Mouse (Mus musculus) liver, embryonic 11.5 days (tissue): ENCODE results near the gene Gm4027. TPM values are rescaled to one million over a fixed set of nuclear protein-coding genes. Genes with fewer than 3 reads are reported as not detected.
"Not testable (repeated sequence)": the region's sequence is repeated elsewhere in the genome, so short reads cannot be mapped to it uniquely, and the experiment has no call there.

Experiments
- ATAC-seq: fragments of 200-750 bp; cut with Nextera tagmentation; replicated peaks from 2 replicates; pipeline ENCODE4 v1.8.0; 2017; ENCODE audit warnings: moderate number of reproducible peaks, mild to moderate bottlenecking, moderate TSS enrichment, moderate library complexity; ENCODE audit not compliant: low FRiP score
- DNase-seq: peaks from one replicate; pipeline ENCODE4 v3.0.0-alpha.2; 2017; ENCODE audit warnings: low spot score
- H3K27ac ChIP-seq: fragments of 300-500 bp; sonication (generic); 2 replicates; pipeline ENCODE4 v1.5.1; 2014; ENCODE audit warnings: mild to moderate bottlenecking, low read depth, low read length, control low read depth
- H3K27me3 ChIP-seq: fragments of 300-500 bp; sonication (generic); replicated peaks from 2 replicates; pipeline ENCODE4 v1.6.1; 2014; ENCODE audit warnings: low read length, mixed read lengths; ENCODE audit not compliant: control insufficient read depth, insufficient read depth
- H3K36me3 ChIP-seq: fragments of 300-500 bp; sonication (generic); 2 replicates; pipeline ENCODE4 v1.6.1; 2014; ENCODE audit warnings: mild to moderate bottlenecking, low read length, moderate library complexity, mixed read lengths; ENCODE audit not compliant: control insufficient read depth, insufficient read depth
- H3K4me1 ChIP-seq: fragments of 300-500 bp; sonication (generic); replicated peaks from 2 replicates; pipeline ENCODE4 v1.6.1; 2014; ENCODE audit warnings: low read length, mixed read lengths; ENCODE audit not compliant: control insufficient read depth, insufficient read depth
- H3K4me2 ChIP-seq: fragments of 300-500 bp; sonication (generic); 2 replicates; pipeline ENCODE4 v1.6.1; 2014; ENCODE audit warnings: mild to moderate bottlenecking, control low read depth, moderate library complexity
- H3K4me3 ChIP-seq: fragments of 300-500 bp; sonication (generic); 2 replicates; pipeline ENCODE4 v1.5.1; 2014; ENCODE audit warnings: low read depth, low read length, control low read depth
- H3K9ac ChIP-seq: fragments of 300-500 bp; sonication (generic); 2 replicates; pipeline ENCODE4 v1.6.1; 2014; ENCODE audit warnings: low read depth, low read length, control low read depth
- H3K9me3 ChIP-seq: fragments of 300-500 bp; sonication (generic); 2 replicates; pipeline ENCODE4 v1.6.1; 2016; ENCODE audit warnings: low read length, inconsistent platforms, mixed read lengths; ENCODE audit not compliant: control insufficient read depth
- WGBS: fragments of 180-500 bp; shearing (Covaris S2); extraction: QIAGEN DNeasy Blood & Tissue Kit; methylation state at CpG from one replicate; pipeline ENCODE4 v1.1.7; 2014; 5-methylcytosine and 5-hydroxymethylcytosine counted together
- polyA plus RNA-seq: library from polyadenylated mRNA; unstranded; fragments of >200 nt; fragmentation: Nextera tagmentation; extraction: Ambion mirVana; gene quantifications from 2 replicates; pipeline ENCODE4 v1.2.1, GENCODE M21; 2014

Gene Gm4027
- not detected in 2 replicates for polyA plus RNA-seq

DNA sequence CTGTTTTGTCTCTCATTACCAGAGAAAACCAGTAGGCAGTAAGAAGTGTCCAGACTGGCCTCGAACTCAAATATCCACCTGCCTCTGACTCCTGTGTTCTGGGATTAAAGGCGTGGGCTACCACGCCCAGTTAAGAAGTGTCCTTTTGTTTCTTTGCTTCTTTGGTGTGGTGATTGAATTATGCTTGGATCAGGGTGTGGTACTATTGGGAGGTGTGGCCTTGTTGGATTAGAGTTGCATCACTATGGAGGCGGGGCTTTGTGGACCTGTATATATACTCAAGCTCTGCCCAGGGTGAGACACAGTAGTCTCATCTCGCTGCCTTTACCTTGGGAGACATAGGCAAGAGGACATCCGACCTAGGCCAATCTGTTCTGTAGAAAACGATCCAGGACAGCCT lies at the start of gene Gm4027:
Gm4027 (plus strand) TSS at position 301 of the 400 bp plus-strand sequence.
- H3K9ac ChIP-seq, H3K9me3 ChIP-seq, DNase-seq, H3K4me1 ChIP-seq, H3K27ac ChIP-seq, H3K27me3 ChIP-seq, H3K36me3 ChIP-seq, ATAC-seq, H3K4me2 ChIP-seq, H3K4me3 ChIP-seq: not testable (repeated sequence)
- 86% methylated on average over 5 of the region's 7 CpGs for WGBS

- not testable (repeated sequence) for H3K4me2 ChIP-seq, H3K36me3 ChIP-seq, DNase-seq, H3K27me3 ChIP-seq, H3K27ac ChIP-seq, H3K4me1 ChIP-seq, H3K4me3 ChIP-seq, H3K9me3 ChIP-seq, H3K9ac ChIP-seq, ATAC-seq
- 5% methylated on average over 2 of the region's 2 CpGs for WGBS
Measured at GRCm38 (mm10) chr12:87601388-87601787, 17.3 kb upstream of the Gm4027 start.

GRCm38 (mm10) chr12:87602388-87602787 lies 16.3 kb upstream of the Gm4027 start, which contains the start of gene Oog1:
TSS of gene Oog1 (plus strand) at chr12:87602688.
- DNase-seq, H3K9me3 ChIP-seq, H3K4me1 ChIP-seq, H3K4me3 ChIP-seq, H3K9ac ChIP-seq, H3K27me3 ChIP-seq, H3K27ac ChIP-seq, H3K36me3 ChIP-seq, ATAC-seq, H3K4me2 ChIP-seq: not testable (repeated sequence)
- WGBS = 81% methylated on average over 1 of the region's 2 CpGs

DNA sequence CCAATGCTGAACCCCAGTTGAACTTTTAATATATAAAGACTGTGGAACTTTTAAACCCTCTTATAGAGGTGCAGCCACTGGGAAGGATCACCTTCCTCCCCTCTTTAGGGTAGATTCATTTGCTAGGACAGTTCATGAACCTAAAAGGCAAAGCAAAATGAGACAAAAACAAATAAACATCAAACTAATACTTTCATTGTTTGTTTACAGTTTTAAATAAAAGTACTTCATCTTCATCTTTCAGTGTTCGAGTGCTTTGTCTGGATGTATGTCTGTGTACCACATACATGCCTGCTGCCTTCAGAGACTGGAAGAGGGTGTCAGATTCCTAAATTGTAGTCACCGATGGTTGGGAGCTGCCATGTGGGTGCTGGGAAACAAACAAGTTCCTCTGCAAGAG lies 25.9 kb downstream of the Gm4027 start, which contains the start of gene Gm16381:
Gm16381 (minus strand) TSS at position 101 of the 400 bp plus-strand sequence.
- not testable (repeated sequence) for H3K36me3 ChIP-seq, H3K9me3 ChIP-seq, H3K27me3 ChIP-seq, H3K9ac ChIP-seq, H3K27ac ChIP-seq, H3K4me2 ChIP-seq, H3K4me1 ChIP-seq, ATAC-seq, H3K4me3 ChIP-seq, DNase-seq
- WGBS = 68% methylated on average over 1 of the region's 2 CpGs

- H3K27me3 ChIP-seq, H3K4me2 ChIP-seq, H3K27ac ChIP-seq, DNase-seq, H3K4me1 ChIP-seq, H3K9ac ChIP-seq, H3K36me3 ChIP-seq, H3K4me3 ChIP-seq, H3K9me3 ChIP-seq: not testable (repeated sequence)
- peak; percentile 71 for ATAC-seq
- 48% methylated on average over 1 of the region's 4 CpGs for WGBS
Measured at GRCm38 (mm10) chr12:87652916-87653703, 34.4 kb downstream of the Gm4027 start.

Other genes with a start within 250 kb of the Gm4027 start
- gene Sptlc2, start 230.5 kb upstream of the Gm4027 start, polyA plus RNA-seq = 56.9 and 63.2 TPM in 2 replicates
- 314 and 321 TPM in 2 replicates for gene Slirp, start 175.0 kb upstream of the Gm4027 start, polyA plus RNA-seq
- 56.5 and 64.9 TPM in 2 replicates for gene Alkbh1, start 174.9 kb upstream of the Gm4027 start, polyA plus RNA-seq
- gene Snw1, start 146.6 kb upstream of the Gm4027 start, polyA plus RNA-seq = 121 and 130 TPM in 2 replicates
- not detected in 2 replicates for gene Gm5788, start 124.1 kb upstream of the Gm4027 start, polyA plus RNA-seq
- not detected in 2 replicates for gene Gm8300, start 104.6 kb upstream of the Gm4027 start, polyA plus RNA-seq
- gene Oog1, start 16.2 kb upstream of the Gm4027 start, polyA plus RNA-seq = not detected in 2 replicates
- not detected in 2 replicates for gene Gm16381, start 25.8 kb downstream of the Gm4027 start, polyA plus RNA-seq
- gene Gm21319, start 156.9 kb downstream of the Gm4027 start, polyA plus RNA-seq = not detected in 2 replicates
- gene Gm21936, start 176.6 kb downstream of the Gm4027 start, polyA plus RNA-seq = not detected in 2 replicates
- not detected in 2 replicates for gene BB287469, start 197.7 kb downstream of the Gm4027 start, polyA plus RNA-seq
- gene Gm2001, start 223.5 kb downstream of the Gm4027 start, polyA plus RNA-seq = not detected in 2 replicates